Mouse (Mus musculus): ENCODE data around the gene Ptprk. TPM values are rescaled to one million over a fixed set of nuclear protein-coding genes. Genes with fewer than 3 reads are reported as not detected.

Gene Ptprk
- polyA plus RNA-seq, 1 experiment = 28.0 TPM

DNA sequence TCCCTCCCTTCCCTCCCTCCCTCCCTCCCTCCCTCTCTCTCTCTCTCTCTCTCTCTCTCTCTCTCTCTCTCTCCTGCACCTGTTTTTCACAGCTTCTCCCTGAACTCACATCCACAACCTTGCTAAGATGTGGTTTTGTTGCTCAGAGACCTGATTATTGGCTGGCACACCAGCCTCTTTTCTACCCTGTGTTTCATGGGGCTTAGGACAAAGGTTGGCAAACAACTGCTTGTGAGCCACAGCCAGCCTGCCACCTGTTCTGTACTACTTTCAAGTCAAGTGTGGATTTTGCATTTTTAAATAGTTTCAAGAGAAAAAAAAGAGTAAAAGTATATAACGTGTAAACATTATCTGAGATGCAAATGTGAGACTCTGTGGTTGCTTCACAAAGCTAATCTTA is 544.8 kb downstream of the Ptprk start:
- no peak overlapping the region for H3K4me3 ChIP-seq (ENCODE audit: insufficient read depth, low read length)
- H3K4me1 ChIP-seq (ENCODE audit: control insufficient read depth, insufficient read depth, low read length) = no peaks in the 10 kb centered on the region
- H3K27ac ChIP-seq (ENCODE audit: insufficient read depth, low read length) = no peak overlapping the region
- no peak for TF ChIP-seq POLR2A (IDR thresholded peaks at IDR 0.05; ENCODE audit: low read depth, low read length)
- no peak for TF ChIP-seq CTCF (IDR thresholded peaks at IDR 0.05; ENCODE audit: borderline replicate concordance, insufficient read depth, low read length)

DNA sequence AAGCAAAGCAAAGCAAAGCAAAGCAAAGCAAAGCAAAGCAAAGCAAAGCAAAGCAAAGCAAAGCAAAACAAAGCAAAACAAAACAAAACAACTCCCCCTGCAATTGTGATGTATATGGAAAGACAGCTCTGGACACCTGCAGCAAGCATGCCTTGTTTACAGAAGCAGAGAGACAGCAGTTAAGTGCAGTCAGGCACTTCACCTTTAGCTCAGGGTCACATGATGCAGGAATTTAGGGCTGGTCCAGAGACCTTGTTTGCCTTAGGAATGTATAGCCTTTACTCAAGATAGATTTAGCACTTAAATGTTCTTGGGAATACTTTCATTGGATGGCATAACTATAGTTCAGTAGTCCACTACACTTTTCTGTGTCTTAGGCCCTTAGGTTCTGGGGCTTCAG is 561.5 kb downstream of the Ptprk start:
- H3K4me1 ChIP-seq (ENCODE audit: control insufficient read depth, insufficient read depth, low read length) = no peaks in the 10 kb centered on the region
- TF ChIP-seq POLR2A (IDR thresholded peaks at IDR 0.05; ENCODE audit: low read depth, low read length) (no peak), CTCF (IDR thresholded peaks at IDR 0.05; ENCODE audit: borderline replicate concordance, insufficient read depth, low read length) (no peak)

DNA sequence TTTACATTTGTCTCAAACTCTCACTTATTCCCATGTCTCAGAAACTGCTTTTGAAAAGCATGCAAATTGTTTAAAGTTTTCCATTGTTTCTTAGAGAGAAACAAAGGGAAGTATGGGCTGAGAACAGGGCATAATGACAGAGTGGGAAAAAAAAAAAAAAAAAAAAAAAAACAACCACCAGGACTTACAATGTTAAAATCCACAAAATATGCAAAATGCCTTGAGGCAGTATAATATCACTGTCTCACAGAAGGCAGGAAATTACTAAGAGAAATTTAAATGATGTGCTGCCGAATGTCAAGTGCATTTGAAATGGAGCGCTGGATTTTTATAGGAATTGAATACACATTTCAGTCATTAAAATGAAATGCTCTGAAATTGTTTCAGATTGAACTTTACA is 567.3 kb downstream of the Ptprk start:
- no peak for TF ChIP-seq CTCF (IDR thresholded peaks at IDR 0.05; ENCODE audit: borderline replicate concordance, insufficient read depth, low read length)
- TF ChIP-seq POLR2A (IDR thresholded peaks at IDR 0.05; ENCODE audit: low read depth, low read length) = no peak
- H3K4me1 ChIP-seq (ENCODE audit: control insufficient read depth, insufficient read depth, low read length) = no peaks in the 10 kb centered on the region

More for the DNA sequence above, 561.5 kb downstream of the Ptprk start:
- Histone ChIP-seq H3K27ac (ENCODE audit: insufficient read depth, low read length) (no peak overlapping the region), H3K4me3 (ENCODE audit: insufficient read depth, low read length) (no peak overlapping the region)

More for the DNA sequence above, 567.3 kb downstream of the Ptprk start:
- Histone ChIP-seq H3K27ac (ENCODE audit: insufficient read depth, low read length) (no peak overlapping the region), H3K4me3 (ENCODE audit: insufficient read depth, low read length) (no peak overlapping the region)

All from embryonic fibroblast, embryonic 13.5 days (primary cell).